Mouse (Mus musculus) kidney, embryonic 16.5 days (tissue): Measurements from ENCODE around the gene Mpp6. TPM values are rescaled to one million over a fixed set of nuclear protein-coding genes. Genes with fewer than 3 reads are reported as not detected.

Source experiments
- ATAC-seq: fragments of 200-750 bp; cut with Nextera tagmentation; 2 replicates; pipeline ENCODE4 v1.8.0; 2017; ENCODE audit warnings: moderate TSS enrichment; ENCODE audit not compliant: low FRiP score, low TSS enrichment
- H3K27ac ChIP-seq: fragments of 300-500 bp; sonication (generic); 2 replicates; pipeline ENCODE4 v1.5.1; 2014; ENCODE audit warnings: low read length
- H3K27me3 ChIP-seq: fragments of 300-500 bp; sonication (generic); 2 replicates; pipeline ENCODE4 v1.6.1; 2014; ENCODE audit warnings: low read length, control low read depth, mixed read lengths; ENCODE audit not compliant: insufficient read depth
- H3K36me3 ChIP-seq: fragments of 300-500 bp; sonication (generic); 2 replicates; pipeline ENCODE4 v1.6.1; 2014; ENCODE audit warnings: low read length, control low read depth, mixed read lengths; ENCODE audit not compliant: insufficient read depth
- H3K4me1 ChIP-seq: fragments of 300-500 bp; sonication (generic); 2 replicates; pipeline ENCODE4 v1.6.1; 2014; ENCODE audit warnings: low read length, control low read depth, mixed read lengths; ENCODE audit not compliant: insufficient read depth
- H3K4me2 ChIP-seq: fragments of 300-500 bp; sonication (generic); replicated peaks from 2 replicates; pipeline ENCODE4 v1.6.1; 2014; ENCODE audit warnings: low read depth, low read length
- H3K4me3 ChIP-seq: fragments of 300-500 bp; sonication (generic); 2 replicates; pipeline ENCODE4 v1.5.1; 2014; ENCODE audit warnings: mild to moderate bottlenecking, low read length
- H3K9ac ChIP-seq: fragments of 300-500 bp; sonication (generic); replicated peaks from 2 replicates; pipeline ENCODE4 v1.6.1; 2014; ENCODE audit warnings: low read length
- H3K9me3 ChIP-seq: fragments of 300-500 bp; sonication (generic); 2 replicates; pipeline ENCODE4 v1.6.1; 2016; ENCODE audit warnings: low read length, control low read depth
- WGBS: fragments of 180-500 bp; shearing (Covaris S2); extraction: QIAGEN DNeasy Blood & Tissue Kit; methylation state at CpG from one replicate; pipeline ENCODE4 v1.1.7; 2014; 5-methylcytosine and 5-hydroxymethylcytosine counted together
- polyA plus RNA-seq: library from polyadenylated mRNA; unstranded; fragments of >200 nt; fragmentation: Nextera tagmentation; extraction: Ambion mirVana; gene quantifications from 2 replicates; pipeline ENCODE4 v1.2.1, GENCODE M21; 2015

The Mpp6 gene
- polyA plus RNA-seq, 1 experiment from 2014 or later, result 81.5 TPM

GRCm38 (mm10) chr6:50218628-50219027 is 108.6 kb downstream of the Mpp6 start:
- Histone ChIP-seq H3K4me3 (no peak overlapping the region), H3K9me3 (no peaks in the 10 kb centered on the region), H3K27ac (no peak overlapping the region), H3K27me3 (no peaks in the 10 kb centered on the region), H3K4me1 (peaks cover 8% of the 10 kb centered on the region), H3K36me3 (0 out of 2 replicates have a peak, but pooled peaks cover 3% of the 10 kb centered on the region), H3K4me2 (no peak overlapping the region), H3K9ac (no peak overlapping the region)
- WGBS, result 60% methylated on average over 3 of the region's 3 CpGs
- ATAC-seq, result no peak

GRCm38 (mm10) chr6:50219066-50219465 is 109.0 kb downstream of the Mpp6 start:
- WGBS, result 82% methylated on average over 6 of the region's 6 CpGs
- ATAC-seq, result no peak

GRCm38 (mm10) chr6:50220863-50221262 is 110.8 kb downstream of the Mpp6 start:
- Histone ChIP-seq H3K9ac (no peak overlapping the region), H3K4me1 (peaks cover 8% of the 10 kb centered on the region), H3K36me3 (no peaks in the 10 kb centered on the region), H3K4me3 (no peak overlapping the region), H3K9me3 (no peaks in the 10 kb centered on the region), H3K27me3 (no peaks in the 10 kb centered on the region), H3K27ac (no peak overlapping the region), H3K4me2 (no peak overlapping the region)
- ATAC-seq, result no peak
- 61% methylated on average over 6 of the region's 6 CpGs for WGBS

More at GRCm38 (mm10) chr6:50219066-50219465, 109.0 kb downstream of the Mpp6 start:
- H3K4me1 ChIP-seq, result peaks cover 8% of the 10 kb centered on the region
- H3K36me3 ChIP-seq, result 0 out of 2 replicates have a peak, but pooled peaks cover 3% of the 10 kb centered on the region
- H3K27me3 ChIP-seq, result no peaks in the 10 kb centered on the region
- no peak overlapping the region for H3K4me2 ChIP-seq
- H3K4me3 ChIP-seq, result no peak overlapping the region
- no peaks in the 10 kb centered on the region for H3K9me3 ChIP-seq
- no peak overlapping the region for H3K9ac ChIP-seq
- H3K27ac ChIP-seq, result no peak overlapping the region

- Histone ChIP-seq H3K27ac (no peak overlapping the region), H3K4me2 (no peak overlapping the region), H3K4me1 (peaks cover under 1% of the 10 kb centered on the region; the same call in 1 of the 2 replicates), H3K36me3 (no peaks in the 10 kb centered on the region), H3K9ac (no peak overlapping the region), H3K4me3 (no peak overlapping the region), H3K27me3 (no peaks in the 10 kb centered on the region), H3K9me3 (no peaks in the 10 kb centered on the region)
- ATAC-seq, result no peak
- WGBS, result 78% methylated on average over 5 of the region's 5 CpGs
These were observed 112.3 kb downstream of the Mpp6 start for GRCm38 (mm10) chr6:50222351-50222750.

GRCm38 (mm10) chr6:50222986-50223385 is 112.9 kb downstream of the Mpp6 start:
- H3K4me2 ChIP-seq, result no peak overlapping the region
- H3K9ac ChIP-seq, result no peak overlapping the region
- H3K36me3 ChIP-seq, result no peaks in the 10 kb centered on the region
- no peak overlapping the region for H3K4me3 ChIP-seq
- no peaks in the 10 kb centered on the region for H3K4me1 ChIP-seq
- H3K27ac ChIP-seq, result no peak overlapping the region
- H3K9me3 ChIP-seq, result no peaks in the 10 kb centered on the region
- no peaks in the 10 kb centered on the region for H3K27me3 ChIP-seq
- ATAC-seq, result no peak
- WGBS, result 59% methylated on average over 5 of the region's 5 CpGs

GRCm38 (mm10) chr6:50223606-50224005 is 113.6 kb downstream of the Mpp6 start:
- no peaks in the 10 kb centered on the region for H3K27me3 ChIP-seq
- no peaks in the 10 kb centered on the region for H3K36me3 ChIP-seq
- H3K4me2 ChIP-seq, result no peak overlapping the region
- no peak for ATAC-seq
- H3K9ac ChIP-seq, result no peak overlapping the region
- WGBS, result 88% methylated on average over 4 of the region's 4 CpGs
- H3K9me3 ChIP-seq, result no peaks in the 10 kb centered on the region
- no peaks in the 10 kb centered on the region for H3K4me1 ChIP-seq
- H3K27ac ChIP-seq, result no peak overlapping the region
- H3K4me3 ChIP-seq, result no peak overlapping the region

GRCm38 (mm10) chr6:50225232-50225631 is 115.2 kb downstream of the Mpp6 start:
- Histone ChIP-seq H3K4me3 (no peak overlapping the region), H3K4me2 (no peak overlapping the region), H3K27me3 (no peaks in the 10 kb centered on the region), H3K36me3 (no peaks in the 10 kb centered on the region), H3K9me3 (no peaks in the 10 kb centered on the region), H3K4me1 (no peaks in the 10 kb centered on the region), H3K27ac (no peak overlapping the region), H3K9ac (no peak overlapping the region)
- WGBS, result 80% methylated on average over 5 of the region's 5 CpGs
- no peak for ATAC-seq

- no peak for ATAC-seq
- no peak overlapping the region; the same call in 1 of the 2 replicates for H3K27ac ChIP-seq
- H3K9me3 ChIP-seq, result no peaks in the 10 kb centered on the region
- no peaks in the 10 kb centered on the region for H3K4me1 ChIP-seq
- H3K4me3 ChIP-seq, result no peak overlapping the region
- no peaks in the 10 kb centered on the region for H3K36me3 ChIP-seq
- no peaks in the 10 kb centered on the region for H3K27me3 ChIP-seq
- WGBS, result 73% methylated on average over 5 of the region's 5 CpGs
- H3K4me2 ChIP-seq, result no peak overlapping the region
- H3K9ac ChIP-seq, result no peak overlapping the region
These were observed 118.1 kb downstream of the Mpp6 start for GRCm38 (mm10) chr6:50228180-50228579.

- Histone ChIP-seq H3K27ac (no peak overlapping the region), H3K9me3 (no peaks in the 10 kb centered on the region), H3K36me3 (no peaks in the 10 kb centered on the region), H3K4me3 (no peak overlapping the region), H3K27me3 (no peaks in the 10 kb centered on the region), H3K4me1 (no peaks in the 10 kb centered on the region), H3K9ac (no peak overlapping the region), H3K4me2 (no peak overlapping the region)
- no peak for ATAC-seq
- WGBS, result 91% methylated on average over 5 of the region's 5 CpGs
These were observed 121.2 kb downstream of the Mpp6 start for GRCm38 (mm10) chr6:50231288-50231687.

- H3K4me3 ChIP-seq, result no peak overlapping the region
- H3K9ac ChIP-seq, result no peak overlapping the region
- ATAC-seq, result no peak
- no peaks in the 10 kb centered on the region for H3K4me1 ChIP-seq
- WGBS, result 61% methylated on average over 1 of the region's 1 CpGs
- H3K9me3 ChIP-seq, result no peaks in the 10 kb centered on the region
- no peak overlapping the region for H3K27ac ChIP-seq
- no peaks in the 10 kb centered on the region for H3K27me3 ChIP-seq
- no peak overlapping the region for H3K4me2 ChIP-seq
- no peaks in the 10 kb centered on the region for H3K36me3 ChIP-seq
These were observed 122.9 kb downstream of the Mpp6 start for GRCm38 (mm10) chr6:50232984-50233383.
